Mouse (Mus musculus) forebrain, embryonic 13.5 days (tissue): Measurements from ENCODE around the gene March4. TPM values are rescaled to one million over a fixed set of nuclear protein-coding genes. Genes with fewer than 3 reads are reported as not detected.

Source experiments
- ATAC-seq: fragments of 200-750 bp; cut with Nextera tagmentation; 2 replicates; pipeline ENCODE4 v1.8.0; 2017
- H3K27ac ChIP-seq: fragments of 300-500 bp; sonication (generic); 2 replicates; pipeline ENCODE4 v1.5.1; 2015; ENCODE audit warnings: inconsistent platforms, mild to moderate bottlenecking, moderate library complexity
- H3K27me3 ChIP-seq: fragments of 300-500 bp; sonication (generic); 2 replicates; pipeline ENCODE4 v1.6.1; 2015; ENCODE audit warnings: mild to moderate bottlenecking, inconsistent platforms
- H3K36me3 ChIP-seq: fragments of 300-500 bp; sonication (generic); 2 replicates; pipeline ENCODE4 v1.6.1; 2015; ENCODE audit warnings: mild to moderate bottlenecking, inconsistent platforms; ENCODE audit not compliant: poor library complexity, severe bottlenecking
- H3K4me1 ChIP-seq: fragments of 300-500 bp; sonication (generic); 2 replicates; pipeline ENCODE4 v1.6.1; 2015; ENCODE audit warnings: inconsistent platforms
- H3K4me2 ChIP-seq: fragments of 300-500 bp; sonication (generic); 2 replicates; pipeline ENCODE4 v1.6.1; 2015; ENCODE audit warnings: inconsistent platforms, mild to moderate bottlenecking, moderate library complexity
- H3K4me3 ChIP-seq: fragments of 300-500 bp; sonication (generic); 2 replicates; pipeline ENCODE4 v1.5.1; 2015; ENCODE audit warnings: mild to moderate bottlenecking, inconsistent platforms
- H3K9ac ChIP-seq: fragments of 300-500 bp; sonication (generic); 2 replicates; pipeline ENCODE4 v1.6.1; 2015; ENCODE audit warnings: mild to moderate bottlenecking, inconsistent platforms
- H3K9me3 ChIP-seq: fragments of 300-500 bp; sonication (generic); replicated peaks from 2 replicates; pipeline ENCODE4 v1.6.1; 2016; ENCODE audit warnings: inconsistent platforms
- WGBS: fragments of 180-500 bp; shearing (Covaris S2); methylation state at CpG from one replicate; pipeline ENCODE4 v1.1.7; 2015; 5-methylcytosine and 5-hydroxymethylcytosine counted together
- polyA plus RNA-seq: library from polyadenylated mRNA; unstranded; fragments of >200 nt; fragmentation: Nextera tagmentation; extraction: Ambion mirVana; gene quantifications from 2 replicates; pipeline ENCODE4 v1.2.1, GENCODE M21; 2015

Gene March4
- polyA plus RNA-seq, 1 experiment from 2014 or later: 1.8 TPM

GRCm38 (mm10) chr1:72406505-72407079, 130.1 kb downstream of the March4 start:
- Histone ChIP-seq H3K9me3 (no peaks in the 10 kb centered on the region), H3K36me3 (no peaks in the 10 kb centered on the region), H3K27ac (no peak overlapping the region; the same call in 1 of the 2 replicates), H3K27me3 (no peaks in the 10 kb centered on the region), H3K4me3 (no peak overlapping the region), H3K4me2 (no peak overlapping the region), H3K9ac (no peak overlapping the region), H3K4me1 (no peaks in the 10 kb centered on the region)
- 70% methylated on average over 14 of the region's 14 CpGs for WGBS
- ATAC-seq: 0 out of 2 replicates have a peak, but pooled peaks have one; percentile 55

GRCm38 (mm10) chr1:72401331-72402069, 135.2 kb downstream of the March4 start:
- H3K36me3 ChIP-seq: peaks cover 6% of the 10 kb centered on the region; the same call in 1 of the 2 replicates
- H3K4me3 ChIP-seq: no peak overlapping the region
- ATAC-seq: no peak
- peaks cover 9% of the 10 kb centered on the region; the same call in 1 of the 2 replicates for H3K4me1 ChIP-seq
- WGBS: 67% methylated on average over 8 of the region's 8 CpGs
- no peak overlapping the region for H3K27ac ChIP-seq
- no peak overlapping the region for H3K9ac ChIP-seq
- no peaks in the 10 kb centered on the region for H3K27me3 ChIP-seq
- H3K9me3 ChIP-seq: no peaks in the 10 kb centered on the region
- H3K4me2 ChIP-seq: no peak overlapping the region

- H3K9me3 ChIP-seq: no peaks in the 10 kb centered on the region
- H3K9ac ChIP-seq: no peak overlapping the region
- H3K36me3 ChIP-seq: peaks cover 11% of the 10 kb centered on the region; the same call in 1 of the 2 replicates
- ATAC-seq: peak; percentile 75
- H3K4me1 ChIP-seq: peaks cover 9% of the 10 kb centered on the region; the same call in 1 of the 2 replicates
- peak overlapping the region; percentile 31; the same call in 1 of the 2 replicates for H3K27ac ChIP-seq
- H3K4me3 ChIP-seq: no peak overlapping the region
- 80% methylated on average over 9 of the region's 9 CpGs for WGBS
- no peaks in the 10 kb centered on the region for H3K27me3 ChIP-seq
- H3K4me2 ChIP-seq: no peak overlapping the region
These were observed 136.1 kb downstream of the March4 start for GRCm38 (mm10) chr1:72400616-72401015.

DNA sequence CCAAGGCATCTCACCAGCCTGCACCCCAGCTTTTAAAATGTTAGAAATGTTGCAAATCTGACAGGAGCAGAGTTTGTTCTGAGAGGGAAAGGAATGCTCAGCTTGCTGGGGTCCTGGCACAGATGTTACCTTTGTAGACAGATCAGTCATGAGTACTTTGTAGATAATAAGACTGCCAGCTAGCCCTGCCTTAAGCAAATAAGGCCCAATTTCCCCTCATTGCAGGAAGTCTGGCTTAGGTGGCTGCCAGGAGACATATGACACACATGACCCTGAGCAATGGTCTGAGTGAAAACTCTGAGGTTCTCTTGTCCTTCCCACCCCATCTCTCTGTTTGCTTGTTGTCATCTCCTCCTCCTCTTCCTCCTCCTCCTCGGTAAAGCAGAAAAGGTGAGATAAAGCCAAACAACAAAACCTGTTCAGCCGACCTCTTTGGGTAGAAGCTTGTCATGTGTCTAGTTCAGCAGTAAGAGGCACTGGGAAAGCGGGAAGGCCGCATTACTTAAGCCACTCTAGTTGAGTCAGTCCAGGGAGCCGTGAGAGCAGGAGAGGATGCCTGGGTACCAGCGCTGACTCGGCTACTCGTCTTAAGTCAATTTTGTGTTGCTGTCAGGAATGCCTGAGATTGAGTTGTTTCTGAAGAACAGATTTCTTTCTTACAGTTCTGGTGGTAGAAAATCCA, 136.9 kb downstream of the March4 start:
- no peak overlapping the region for H3K9ac ChIP-seq
- no peak overlapping the region for H3K4me2 ChIP-seq
- H3K36me3 ChIP-seq: peaks cover 18% of the 10 kb centered on the region; the same call in 1 of the 2 replicates
- 88% methylated on average over 8 of the region's 8 CpGs for WGBS
- no peak overlapping the region for H3K4me3 ChIP-seq
- H3K9me3 ChIP-seq: no peaks in the 10 kb centered on the region
- no peak for ATAC-seq
- H3K27ac ChIP-seq: peak overlapping the region; percentile 31; the same call in 1 of the 2 replicates
- H3K27me3 ChIP-seq: no peaks in the 10 kb centered on the region
- H3K4me1 ChIP-seq: peaks cover 9% of the 10 kb centered on the region; the same call in 1 of the 2 replicates

GRCm38 (mm10) chr1:72390420-72390819, 146.3 kb downstream of the March4 start:
- no peak for ATAC-seq
- no peaks in the 10 kb centered on the region for H3K27me3 ChIP-seq

DNA sequence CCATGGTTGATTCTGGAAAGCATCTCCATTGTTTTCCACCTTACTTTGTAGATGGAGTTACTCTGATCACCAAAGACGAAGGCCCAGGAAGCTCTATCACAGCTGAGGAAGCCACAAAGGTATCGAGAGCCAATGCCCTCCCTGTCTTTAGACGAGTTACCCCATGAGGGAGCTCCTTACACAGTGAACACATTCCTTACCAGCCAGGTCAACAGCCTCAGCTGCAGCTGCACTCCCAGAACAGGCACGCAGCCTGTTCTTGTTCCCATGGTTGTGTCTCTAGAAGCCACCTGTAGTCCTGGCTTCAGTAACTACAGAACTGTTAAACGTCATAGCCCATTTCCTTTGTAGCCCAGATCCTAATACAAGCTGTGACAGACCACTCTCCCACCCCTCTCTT, 153.1 kb downstream of the March4 start:
- Histone ChIP-seq H3K36me3 (peaks cover 29% of the 10 kb centered on the region; the same call in 1 of the 2 replicates), H3K9ac (no peak overlapping the region), H3K4me1 (0 out of 2 replicates have a peak, but pooled peaks cover 3% of the 10 kb centered on the region), H3K27me3 (no peaks in the 10 kb centered on the region), H3K9me3 (no peaks in the 10 kb centered on the region), H3K27ac (no peak overlapping the region), H3K4me2 (no peak overlapping the region), H3K4me3 (no peak overlapping the region)
- ATAC-seq: no peak
- WGBS: 84% methylated on average over 5 of the region's 5 CpGs

More at GRCm38 (mm10) chr1:72390420-72390819, 146.3 kb downstream of the March4 start:
- Histone ChIP-seq H3K36me3 (peaks cover 24% of the 10 kb centered on the region; the same call in 1 of the 2 replicates), H3K4me3 (no peak overlapping the region), H3K27ac (no peak overlapping the region), H3K4me1 (no peaks in the 10 kb centered on the region), H3K9me3 (no peaks in the 10 kb centered on the region), H3K4me2 (no peak overlapping the region), H3K9ac (no peak overlapping the region)
- WGBS: 77% methylated on average over 4 of the region's 4 CpGs

DNA sequence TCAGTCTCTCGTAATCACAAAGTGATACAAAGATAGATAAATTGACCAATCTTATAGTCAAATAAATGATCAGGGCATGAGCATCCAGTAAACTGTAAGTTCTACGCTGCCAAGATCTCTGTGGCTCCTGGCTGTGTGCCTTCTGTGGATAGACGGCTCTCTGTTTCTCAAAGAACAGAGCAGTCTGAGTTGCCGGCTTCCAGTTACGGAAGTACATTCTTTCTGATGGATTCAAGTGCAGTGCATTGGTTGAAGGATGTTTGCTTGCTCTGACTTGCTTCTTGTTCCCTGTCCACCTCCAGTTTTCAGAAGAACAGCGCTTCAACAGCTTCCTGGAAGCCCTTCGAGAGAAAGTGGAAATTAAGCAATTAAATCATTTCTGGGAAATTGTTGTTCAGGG, 153.7 kb downstream of the March4 start:
- H3K9ac ChIP-seq: no peak overlapping the region
- WGBS: 88% methylated on average over 7 of the region's 7 CpGs
- no peaks in the 10 kb centered on the region for H3K9me3 ChIP-seq
- H3K4me1 ChIP-seq: 0 out of 2 replicates have a peak, but pooled peaks cover 3% of the 10 kb centered on the region
- H3K27me3 ChIP-seq: no peaks in the 10 kb centered on the region
- H3K27ac ChIP-seq: no peak overlapping the region
- no peak overlapping the region for H3K4me2 ChIP-seq
- peaks cover 29% of the 10 kb centered on the region; the same call in 1 of the 2 replicates for H3K36me3 ChIP-seq
- no peak for ATAC-seq
- H3K4me3 ChIP-seq: no peak overlapping the region

- no peak overlapping the region for H3K9ac ChIP-seq
- H3K4me1 ChIP-seq: 0 out of 2 replicates have a peak, but pooled peaks cover 3% of the 10 kb centered on the region
- no peak overlapping the region for H3K4me3 ChIP-seq
- H3K4me2 ChIP-seq: no peak overlapping the region
- no peaks in the 10 kb centered on the region for H3K9me3 ChIP-seq
- H3K36me3 ChIP-seq: peaks cover 19% of the 10 kb centered on the region; the same call in 1 of the 2 replicates
- no peaks in the 10 kb centered on the region for H3K27me3 ChIP-seq
- ATAC-seq: no peak
- WGBS: 99% methylated on average over 3 of the region's 3 CpGs
- H3K27ac ChIP-seq: no peak overlapping the region
These were observed 156.2 kb downstream of the March4 start for GRCm38 (mm10) chr1:72380544-72380943.

DNA sequence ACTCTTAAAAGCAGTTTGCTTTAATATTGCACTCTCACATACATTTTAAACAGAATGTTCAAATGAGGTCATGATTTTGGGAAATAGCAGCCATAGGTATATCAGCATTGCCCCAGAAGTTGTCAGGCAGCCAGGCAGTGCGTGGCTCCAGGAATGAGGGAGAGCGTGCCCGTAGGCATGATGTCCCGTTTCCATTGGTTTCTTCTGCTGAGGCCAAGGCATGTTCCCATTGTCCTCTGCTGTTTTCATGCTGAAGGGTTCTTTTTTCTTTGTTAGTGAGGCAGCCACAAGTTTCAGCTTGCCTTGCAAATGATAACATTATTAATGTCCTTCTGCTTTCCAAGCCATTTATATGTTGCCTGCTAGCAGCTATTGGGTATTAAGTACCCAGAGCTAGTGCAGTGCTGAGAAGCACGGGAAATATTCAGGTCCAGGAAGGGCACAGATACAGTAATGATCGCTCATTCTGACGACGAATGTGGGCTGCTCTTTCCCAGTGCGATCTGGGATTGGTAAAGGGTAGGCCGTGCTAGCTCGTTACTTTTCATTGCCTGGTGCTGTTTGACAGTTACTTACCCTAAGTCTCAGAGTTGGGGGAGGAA, 156.9 kb downstream of the March4 start:
- H3K27me3 ChIP-seq: no peaks in the 10 kb centered on the region
- H3K9ac ChIP-seq: no peak overlapping the region
- peaks cover 15% of the 10 kb centered on the region; the same call in 1 of the 2 replicates for H3K36me3 ChIP-seq
- 0 out of 2 replicates have a peak, but pooled peaks cover 3% of the 10 kb centered on the region for H3K4me1 ChIP-seq
- H3K4me3 ChIP-seq: no peak overlapping the region
- H3K4me2 ChIP-seq: no peak overlapping the region
- H3K27ac ChIP-seq: no peak overlapping the region
- 85% methylated on average over 11 of the region's 11 CpGs for WGBS
- H3K9me3 ChIP-seq: no peaks in the 10 kb centered on the region
- peak; percentile 43; the same call in 1 of the 2 replicates for ATAC-seq

DNA sequence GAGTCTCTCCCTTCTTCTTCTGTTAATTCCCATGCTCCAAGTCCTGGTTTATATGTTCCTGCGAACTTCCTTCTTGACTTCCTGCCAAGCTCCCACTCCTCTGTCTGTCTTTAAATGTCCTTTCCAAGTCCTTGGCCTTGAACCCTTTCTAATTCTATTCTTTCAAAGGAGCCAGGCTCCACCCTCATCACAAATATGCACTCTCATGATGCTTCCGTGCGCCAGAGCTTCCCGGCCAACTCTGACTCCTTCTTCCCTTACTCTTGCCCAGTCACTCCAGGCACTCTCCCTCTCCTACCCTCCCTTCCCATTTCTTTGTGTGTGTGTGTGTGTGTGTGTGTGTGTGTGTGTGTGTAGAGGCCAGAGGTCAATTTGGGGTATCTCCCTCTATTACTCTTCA, 158.6 kb downstream of the March4 start:
- no peaks in the 10 kb centered on the region for H3K9me3 ChIP-seq
- 0 out of 2 replicates have a peak, but pooled peaks cover 7% of the 10 kb centered on the region for H3K36me3 ChIP-seq
- WGBS: 88% methylated on average over 4 of the region's 4 CpGs
- no peak overlapping the region for H3K27ac ChIP-seq
- H3K27me3 ChIP-seq: no peaks in the 10 kb centered on the region
- H3K4me1 ChIP-seq: 0 out of 2 replicates have a peak, but pooled peaks cover 3% of the 10 kb centered on the region
- H3K4me2 ChIP-seq: no peak overlapping the region
- ATAC-seq: no peak
- H3K9ac ChIP-seq: no peak overlapping the region
- no peak overlapping the region for H3K4me3 ChIP-seq
